Mouse (Mus musculus) stomach, embryonic 15.5 days (tissue): ENCODE results near the gene Sod1. TPM values are rescaled to one million over a fixed set of nuclear protein-coding genes. Genes with fewer than 3 reads are reported as not detected.
"Not testable (repeated sequence)": the region's sequence is repeated elsewhere in the genome, so short reads cannot be mapped to it uniquely, and the experiment has no call there.

Source experiments
- ATAC-seq: fragments of 200-750 bp; cut with Nextera tagmentation; 2 replicates; pipeline ENCODE4 v1.8.0; 2017; ENCODE audit warnings: low read depth, moderate number of reproducible peaks, moderate TSS enrichment; ENCODE audit not compliant: insufficient read depth, low FRiP score
- H3K27ac ChIP-seq: fragments of 300-500 bp; sonication (generic); 2 replicates; pipeline ENCODE4 v1.5.1; 2015; ENCODE audit warnings: mild to moderate bottlenecking, inconsistent platforms
- H3K27me3 ChIP-seq: fragments of 300-500 bp; sonication (generic); replicated peaks from 2 replicates; pipeline ENCODE4 v1.6.1; 2015; ENCODE audit warnings: inconsistent platforms
- H3K36me3 ChIP-seq: fragments of 300-500 bp; sonication (generic); 2 replicates; pipeline ENCODE4 v1.6.1; 2015; ENCODE audit warnings: inconsistent platforms
- H3K4me1 ChIP-seq: fragments of 300-500 bp; sonication (generic); 2 replicates; pipeline ENCODE4 v1.6.1; 2015; ENCODE audit warnings: inconsistent platforms
- H3K4me2 ChIP-seq: fragments of 300-500 bp; sonication (generic); 2 replicates; pipeline ENCODE4 v1.6.1; 2015; ENCODE audit warnings: mild to moderate bottlenecking, inconsistent platforms
- H3K4me3 ChIP-seq: fragments of 300-500 bp; sonication (generic); replicated peaks from 2 replicates; pipeline ENCODE4 v1.5.1; 2015; ENCODE audit warnings: inconsistent platforms
- H3K9ac ChIP-seq: fragments of 300-500 bp; sonication (generic); 2 replicates; pipeline ENCODE4 v1.6.1; 2015; ENCODE audit warnings: inconsistent platforms
- H3K9me3 ChIP-seq: fragments of 300-500 bp; sonication (generic); 2 replicates; pipeline ENCODE4 v1.6.1; 2016; ENCODE audit warnings: inconsistent platforms
- WGBS: fragments of 180-500 bp; shearing (Covaris S2); methylation state at CpG from one replicate; pipeline ENCODE4 v1.1.7; 2015; 5-methylcytosine and 5-hydroxymethylcytosine counted together
- polyA plus RNA-seq: library from polyadenylated mRNA; unstranded; fragments of >200 nt; fragmentation: Nextera tagmentation; extraction: Ambion mirVana; gene quantifications from 2 replicates; pipeline ENCODE4 v1.2.1, GENCODE M21; 2015

Sod1 gene
- polyA plus RNA-seq, 1 experiment from 2014 or later = 1,122 TPM

DNA sequence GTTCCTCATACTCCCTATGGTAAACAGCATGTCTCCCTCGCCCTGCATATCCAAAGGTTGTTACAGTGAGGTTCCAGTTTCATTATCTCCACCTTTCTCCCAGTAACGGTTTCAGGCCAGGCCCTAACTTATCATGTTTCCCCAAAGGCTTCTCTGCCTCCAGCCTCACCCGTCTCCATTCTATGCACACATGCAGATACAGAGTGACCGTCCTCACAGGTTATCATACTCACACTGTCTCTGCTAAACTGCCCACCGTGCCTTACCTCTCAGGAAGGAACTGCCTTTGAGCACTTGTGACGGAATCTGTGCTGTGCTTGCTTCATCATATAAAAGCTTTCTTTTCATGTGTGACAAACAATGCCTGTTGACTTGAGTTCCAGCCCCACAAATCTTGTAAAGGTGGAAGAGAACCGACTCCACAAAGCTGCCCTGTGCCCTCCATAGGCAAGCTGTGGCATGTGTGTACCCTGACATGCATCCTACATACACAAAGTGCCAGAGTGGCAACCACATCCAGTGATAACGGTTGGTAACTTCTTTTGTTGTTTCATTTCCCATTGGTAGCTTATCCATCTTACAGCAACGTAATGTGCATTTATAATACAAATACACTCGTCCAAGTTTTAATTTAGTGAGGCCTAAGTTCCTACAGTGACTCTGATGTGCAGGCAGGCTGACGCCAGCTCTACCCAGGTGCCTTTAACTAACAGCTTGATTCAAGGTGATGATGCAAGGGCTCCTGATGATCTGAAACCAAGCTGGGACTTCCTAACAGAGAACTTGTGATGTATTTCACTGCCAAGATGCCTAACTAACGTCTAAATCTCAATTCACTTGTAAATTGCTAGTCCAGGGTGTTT is 6.8 kb upstream of the Sod1 start:
- no peak overlapping the region for H3K9ac ChIP-seq
- H3K4me2 ChIP-seq = no peak overlapping the region
- H3K27me3 ChIP-seq = no peaks in the 10 kb centered on the region
- WGBS = 70% methylated on average over 12 of the region's 12 CpGs
- H3K27ac ChIP-seq = no peak overlapping the region
- H3K4me3 ChIP-seq = no peak overlapping the region
- H3K9me3 ChIP-seq = no peaks in the 10 kb centered on the region
- no peaks in the 10 kb centered on the region for H3K4me1 ChIP-seq
- peak; percentile 74 for ATAC-seq
- no peaks in the 10 kb centered on the region for H3K36me3 ChIP-seq

DNA sequence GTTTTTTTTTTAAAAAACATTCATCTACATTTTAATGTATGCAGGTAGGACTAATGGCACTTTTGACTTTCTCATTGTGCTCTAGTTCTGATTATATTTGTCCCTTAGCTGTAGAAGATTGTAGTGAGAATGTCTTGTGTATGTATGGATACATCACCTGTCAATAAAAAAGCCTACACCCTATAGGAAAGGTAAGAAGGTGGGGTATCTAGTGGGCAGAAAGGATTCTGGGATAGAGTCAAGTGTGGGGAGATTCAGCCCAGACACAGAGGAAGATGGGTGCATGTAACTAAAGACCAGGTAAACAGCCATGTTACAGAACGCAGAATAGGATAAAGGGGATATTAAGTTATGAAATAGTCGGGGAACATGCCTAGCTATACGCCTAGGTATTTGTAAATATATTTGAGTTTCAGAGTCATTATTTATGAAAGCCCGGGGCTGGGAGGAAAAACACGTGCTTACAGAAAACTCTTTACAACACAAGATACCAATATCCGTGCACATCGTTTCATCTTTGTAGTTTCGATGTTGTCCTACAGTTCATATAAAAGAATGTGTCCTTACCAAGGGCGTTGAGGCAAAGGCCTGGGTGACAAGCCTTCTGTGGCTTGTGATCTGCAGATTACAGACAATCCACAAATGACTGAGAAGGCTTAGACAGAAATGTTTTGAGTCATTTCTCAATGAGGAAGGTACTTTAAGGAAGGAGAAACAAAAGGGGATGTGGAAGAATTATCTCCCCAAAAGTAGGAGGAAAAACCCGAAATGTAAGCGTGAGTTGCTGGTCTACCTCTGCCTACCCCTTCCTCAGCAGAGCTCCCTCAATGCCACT is 5.6 kb upstream of the Sod1 start:
- 89% methylated on average over 11 of the region's 11 CpGs for WGBS
- no peak overlapping the region for H3K4me2 ChIP-seq
- ATAC-seq = no peak

DNA sequence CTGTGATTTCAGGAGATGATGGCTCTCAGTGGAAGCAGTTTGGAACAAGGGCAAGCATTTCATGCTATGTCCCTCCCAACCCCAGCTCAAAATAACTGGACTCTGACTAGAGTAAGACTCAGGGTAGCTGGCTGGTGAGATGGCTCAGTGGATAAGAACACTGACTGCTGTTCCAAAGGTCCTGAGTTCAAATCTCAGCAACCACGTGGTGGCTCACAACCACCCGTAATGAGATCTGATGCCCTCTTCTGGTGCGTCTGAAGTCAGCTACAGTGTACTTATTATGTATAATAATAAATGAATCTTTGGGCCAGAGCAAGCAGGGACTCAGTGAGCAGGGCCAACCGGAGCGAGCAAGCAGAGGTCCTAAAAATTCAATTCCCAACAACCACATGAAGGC is 4.7 kb upstream of the Sod1 start:
- H3K36me3 ChIP-seq, H3K4me1 ChIP-seq, H3K4me2 ChIP-seq, H3K9ac ChIP-seq, ATAC-seq, H3K9me3 ChIP-seq, H3K27me3 ChIP-seq, H3K27ac ChIP-seq, H3K4me3 ChIP-seq: not testable (repeated sequence)
- WGBS = 86% methylated on average over 5 of the region's 5 CpGs

More for the DNA sequence above, 5.6 kb upstream of the Sod1 start:
- H3K4me1 ChIP-seq = no peaks in the 10 kb centered on the region
- H3K9ac ChIP-seq = no peak overlapping the region
- H3K9me3 ChIP-seq = no peaks in the 10 kb centered on the region
- H3K36me3 ChIP-seq = no peaks in the 10 kb centered on the region
- H3K27me3 ChIP-seq = no peaks in the 10 kb centered on the region
- no peak overlapping the region for H3K4me3 ChIP-seq
- H3K27ac ChIP-seq = no peak overlapping the region

- WGBS = 86% methylated on average over 2 of the region's 2 CpGs
- no peak overlapping the region for H3K27ac ChIP-seq
- no peak overlapping the region for H3K4me3 ChIP-seq
These were observed 4.1 kb upstream of the Sod1 start for GRCm38 (mm10) chr16:90216414-90216813.

DNA sequence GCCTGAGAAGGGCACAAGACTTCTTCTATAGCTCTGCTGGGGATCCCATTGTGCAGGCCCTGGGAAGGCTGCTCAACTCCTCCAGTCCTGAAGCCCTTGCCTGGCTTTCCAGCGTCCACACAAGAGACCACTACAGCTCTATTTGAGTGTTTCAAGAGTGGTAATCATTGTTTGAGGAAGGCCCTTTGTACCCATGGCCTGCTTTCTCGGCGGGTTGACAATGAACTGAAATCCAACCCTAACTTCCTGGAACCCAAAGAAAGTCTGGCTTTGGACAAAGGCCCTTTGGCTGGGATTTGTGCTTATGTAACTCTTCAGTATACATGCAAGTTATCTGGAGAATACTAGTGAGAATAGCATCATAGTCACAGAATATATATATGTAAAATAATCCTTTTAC is 3.2 kb upstream of the Sod1 start:
- no peak overlapping the region for H3K4me3 ChIP-seq
- no peak overlapping the region for H3K27ac ChIP-seq
- H3K27me3 ChIP-seq = no peaks in the 10 kb centered on the region
- H3K9me3 ChIP-seq = no peaks in the 10 kb centered on the region
- H3K4me2 ChIP-seq = no peak overlapping the region
- no peak overlapping the region for H3K9ac ChIP-seq
- 52% methylated on average over 3 of the region's 3 CpGs for WGBS
- no peaks in the 10 kb centered on the region for H3K36me3 ChIP-seq
- H3K4me1 ChIP-seq = peaks cover 3% of the 10 kb centered on the region
- no peak for ATAC-seq

More at GRCm38 (mm10) chr16:90216414-90216813, 4.1 kb upstream of the Sod1 start:
- H3K4me1 ChIP-seq = no peaks in the 10 kb centered on the region
- H3K36me3 ChIP-seq = no peaks in the 10 kb centered on the region
- no peak overlapping the region for H3K9ac ChIP-seq
- H3K9me3 ChIP-seq = no peaks in the 10 kb centered on the region
- ATAC-seq = no peak
- H3K27me3 ChIP-seq = no peaks in the 10 kb centered on the region
- no peak overlapping the region for H3K4me2 ChIP-seq

DNA sequence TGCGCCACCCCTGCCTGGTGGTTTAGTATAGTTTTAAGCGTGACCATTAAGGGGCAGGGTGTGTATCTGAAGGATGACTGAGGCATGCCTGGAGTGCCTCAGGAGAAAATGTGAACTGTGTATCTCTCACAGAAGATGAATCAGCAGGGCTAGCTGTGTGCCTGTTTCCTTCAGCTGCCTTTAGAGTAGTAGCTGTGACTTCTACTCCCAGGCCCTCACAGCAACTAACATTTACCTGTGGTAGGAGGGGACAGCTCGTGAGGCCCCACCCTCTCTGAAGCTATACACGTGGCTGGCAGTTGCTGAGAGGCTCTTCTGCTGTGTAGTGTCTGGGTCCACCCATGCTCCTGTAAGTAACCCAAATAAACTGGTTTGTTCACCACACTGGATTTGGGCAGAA is 2.6 kb upstream of the Sod1 start:
- ATAC-seq = no peak

DNA sequence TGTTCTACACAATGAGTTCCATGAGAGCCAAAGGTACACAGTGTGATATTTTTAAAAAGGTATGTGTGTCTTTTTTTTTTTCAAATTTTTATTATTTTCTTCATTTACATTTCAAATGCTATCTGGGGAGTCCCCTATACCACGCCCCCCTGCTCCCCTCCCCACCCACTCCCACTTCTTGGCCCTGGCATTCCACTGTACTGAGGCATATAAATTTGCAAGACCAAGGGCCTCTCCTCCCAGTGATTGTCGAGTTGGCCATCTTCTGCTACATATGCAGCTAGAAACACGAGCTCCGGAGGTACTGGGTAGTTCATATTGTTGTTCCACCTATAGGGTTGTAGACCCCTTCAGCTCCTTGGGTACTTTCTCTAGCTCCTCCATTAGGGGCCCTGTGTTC is 1.1 kb upstream of the Sod1 start:
- ATAC-seq, H3K36me3 ChIP-seq, H3K4me3 ChIP-seq, H3K9ac ChIP-seq, H3K4me1 ChIP-seq, H3K9me3 ChIP-seq, H3K4me2 ChIP-seq, H3K27ac ChIP-seq, H3K27me3 ChIP-seq: not testable (repeated sequence)
- 67% methylated on average over 4 of the region's 4 CpGs for WGBS

More for the DNA sequence above, 2.6 kb upstream of the Sod1 start:
- Histone ChIP-seq H3K27ac (no peak overlapping the region), H3K36me3 (no peaks in the 10 kb centered on the region), H3K9ac (no peak overlapping the region), H3K4me3 (no peak overlapping the region), H3K4me1 (peaks cover 5% of the 10 kb centered on the region), H3K27me3 (no peaks in the 10 kb centered on the region), H3K9me3 (no peaks in the 10 kb centered on the region), H3K4me2 (no peak overlapping the region)
- WGBS = 57% methylated on average over 4 of the region's 4 CpGs

- Histone ChIP-seq H3K4me1 (peaks cover 5% of the 10 kb centered on the region), H3K36me3 (peaks cover 13% of the 10 kb centered on the region; the same call in 1 of the 2 replicates), H3K9me3 (no peaks in the 10 kb centered on the region), H3K4me3 (peak overlapping the region; percentile 79), H3K27me3 (no peaks in the 10 kb centered on the region), H3K9ac (peak overlapping the region; percentile 71), H3K4me2 (peak overlapping the region; percentile 66), H3K27ac (peak overlapping the region; percentile 95)
- WGBS = under 1% methylated on average over 41 of the region's 52 CpGs
- peak; percentile 80 for ATAC-seq
These were observed 408 bp downstream of the Sod1 start for GRCm38 (mm10) chr16:90220892-90221431.

GRCm38 (mm10) chr16:90221441-90222070 is 1.0 kb downstream of the Sod1 start:
- WGBS = 4% methylated on average over 20 of the region's 20 CpGs
- no peak for ATAC-seq

GRCm38 (mm10) chr16:90229897-90230296 is 9.3 kb downstream of the Sod1 start:
- Histone ChIP-seq H3K4me2 (no peak overlapping the region), H3K27me3 (no peaks in the 10 kb centered on the region), H3K9me3 (no peaks in the 10 kb centered on the region), H3K4me3 (no peak overlapping the region), H3K4me1 (no peaks in the 10 kb centered on the region), H3K36me3 (peaks cover 30% of the 10 kb centered on the region), H3K27ac (no peak overlapping the region), H3K9ac (no peak overlapping the region)
- WGBS = 89% methylated on average over 6 of the region's 6 CpGs
- no peak for ATAC-seq

More at GRCm38 (mm10) chr16:90221441-90222070, 1.0 kb downstream of the Sod1 start:
- Histone ChIP-seq H3K27me3 (no peaks in the 10 kb centered on the region), H3K9me3 (no peaks in the 10 kb centered on the region), H3K27ac (peak overlapping the region; percentile 95), H3K4me1 (peaks cover 5% of the 10 kb centered on the region), H3K36me3 (peaks cover 18% of the 10 kb centered on the region), H3K4me3 (peak overlapping the region; percentile 79), H3K9ac (peak overlapping the region; percentile 71), H3K4me2 (peak overlapping the region; percentile 66)

- 91% methylated on average over 7 of the region's 7 CpGs for WGBS
- peaks cover 19% of the 10 kb centered on the region for H3K36me3 ChIP-seq
These were observed 10.7 kb downstream of the Sod1 start for GRCm38 (mm10) chr16:90231302-90231701.

More at GRCm38 (mm10) chr16:90231302-90231701, 10.7 kb downstream of the Sod1 start:
- ATAC-seq = no peak
- no peak overlapping the region for H3K27ac ChIP-seq
- no peaks in the 10 kb centered on the region for H3K27me3 ChIP-seq
- no peak overlapping the region for H3K9ac ChIP-seq
- H3K4me1 ChIP-seq = no peaks in the 10 kb centered on the region
- H3K4me3 ChIP-seq = no peak overlapping the region
- no peak overlapping the region for H3K4me2 ChIP-seq
- no peaks in the 10 kb centered on the region for H3K9me3 ChIP-seq
